In the genomic region with DNA sequence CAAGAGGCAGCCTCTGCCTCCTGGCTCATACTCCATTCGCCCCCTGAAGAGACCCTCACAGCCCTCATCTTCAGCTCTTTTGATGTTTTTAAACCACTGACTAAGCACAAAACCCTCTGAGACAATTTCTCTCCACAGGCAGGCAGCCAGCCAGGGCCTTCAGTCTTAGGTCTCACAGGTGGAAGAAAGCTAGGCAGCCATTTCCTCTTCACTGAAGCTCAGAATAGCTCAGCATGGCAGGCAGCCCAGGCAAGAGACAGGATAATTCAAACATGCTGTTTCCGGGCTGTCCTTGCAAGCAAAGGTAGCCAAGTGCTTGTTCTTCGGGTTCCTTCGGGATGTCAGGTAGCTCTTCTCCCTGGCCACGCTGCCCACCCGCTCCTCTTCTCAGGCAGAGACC, we compare ENCODE assay signal across 8 mouse cellular contexts. TPM values are rescaled to one million over a fixed set of nuclear protein-coding genes. Genes with fewer than 3 reads are reported as not detected.
DNase-seq lines count a peak whose midpoint lies in the region; ATAC-seq lines count a peak whose summit lies in the region.

No protein-coding gene starts in this region.

- DNase-seq in adrenal gland, adult 2 months = peak; percentile 34
- DNase-seq in adrenal gland, postnatal 4 days (ENCODE audit: low spot score in 2 of 2) = no peak
- DNase-seq in adrenal gland, postnatal 10 days = peak; percentile 36
- peak; percentile 60 for DNase-seq in gastrocnemius, postnatal 14 days
- peak; percentile 67 for DNase-seq in lung, postnatal 36 days
- DNase-seq in thymus, postnatal 14 days = no peak
- no peak for DNase-seq in retina, postnatal 1 day

- H3K27me3 ChIP-seq in kidney, embryonic 14.5 days (ENCODE audit: control insufficient read depth, insufficient read depth, low read length) = no peaks in the 10 kb centered on the region

- H3K27ac ChIP-seq in kidney, embryonic 14.5 days (ENCODE audit: low read depth, low read length) = peak overlapping the region; percentile 64; the same call in 1 of the 2 replicates

- no peaks in the 10 kb centered on the region for H3K9me3 ChIP-seq in kidney, embryonic 14.5 days (ENCODE audit: control insufficient read depth, low read length)

- no peaks in the 10 kb centered on the region for H3K4me1 ChIP-seq in kidney, embryonic 14.5 days (ENCODE audit: control insufficient read depth, insufficient read depth, low read length)

- no peak overlapping the region for H3K9ac ChIP-seq in kidney, embryonic 14.5 days (ENCODE audit: low read depth, low read length)

- intact Hi-C loops in gastrocnemius, postnatal 14 days (cut with DNase I; ENCODE audit: low total_unique reads) = no loop called here

- peaks cover 9% of the 10 kb centered on the region; the same call in 1 of the 2 replicates for H3K36me3 ChIP-seq in kidney, embryonic 14.5 days (ENCODE audit: control insufficient read depth, insufficient read depth, low read length)

- ATAC-seq in kidney, embryonic 14.5 days (ENCODE audit: low FRiP score, low TSS enrichment) = no peak

- H3K4me3 ChIP-seq in kidney, embryonic 14.5 days (ENCODE audit: low read length) = no peak overlapping the region

- WGBS in kidney, embryonic 14.5 days = 87% methylated on average over 6 of the region's 6 CpGs

- H3K4me2 ChIP-seq in kidney, embryonic 14.5 days (replicated peaks; ENCODE audit: low read depth, low read length) = no peak overlapping the region

RNA-seq across cellular contexts. Expression of gene Mtss1l, which starts 50.0 kb away (rescaled TPM):
- 10 to 100 TPM; 20.2 to 20.6 TPM for total RNA-seq in adrenal gland, adult 2 months (2021)
- polyA plus RNA-seq in adrenal gland, adult 2 months (2012; rRNA removed) = 64.0 and 71.3 TPM in 2 replicates
- 10 to 100 TPM; 51.6 to 53.3 TPM for total RNA-seq in adrenal gland, postnatal 4 days (2021)
- 10 to 100 TPM; 28.3 to 38.3 TPM for total RNA-seq in adrenal gland, postnatal 10 days (2021)
- 10 to 100 TPM; 44.3 to 47.6 TPM for total RNA-seq in gastrocnemius, postnatal 14 days (2021)
- 11.2 and 11.4 TPM in 2 replicates for polyA plus RNA-seq in kidney, embryonic 14.5 days (2014; fragmentation: Nextera tagmentation; extraction: Ambion mirVana)

RNA-seq across cellular contexts. Expression of gene Vac14, which starts 52.9 kb away (rescaled TPM):
- total RNA-seq in adrenal gland, adult 2 months (2021) = 10 to 100 TPM; 29.8 to 37.5 TPM
- polyA plus RNA-seq in adrenal gland, adult 2 months (2012; rRNA removed) = 40.9 and 47.0 TPM in 2 replicates
- 10 to 100 TPM; 29.9 to 30.0 TPM for total RNA-seq in adrenal gland, postnatal 4 days (2021)
- 10 to 100 TPM; 20.7 to 28.0 TPM for total RNA-seq in adrenal gland, postnatal 10 days (2021)
- total RNA-seq in gastrocnemius, postnatal 14 days (2021) = 10 to 100 TPM; 12.5 to 15.4 TPM
- 21.7 and 32.2 TPM in 2 replicates for polyA plus RNA-seq in kidney, embryonic 14.5 days (2014; fragmentation: Nextera tagmentation; extraction: Ambion mirVana)

Comparison
In these comparisons a context has a peak if more than half of its experiments do, and no peak if none do; other contexts are left out.
1. DNase-seq: peak in adrenal gland, adult 2 months (single experiment), adrenal gland, postnatal 10 days (single experiment), gastrocnemius, postnatal 14 days (single experiment) and lung, postnatal 36 days (single experiment); none in adrenal gland, postnatal 4 days (0 of 2), thymus, postnatal 14 days (single experiment) and retina, postnatal 1 day (single experiment).